Mouse (Mus musculus): ENCODE measurements at regions not wholly inside any gene's neighbourhood (a gene's known extent, or its start where the extent isn't known, plus 50 kb on each side); places are given as distances from the start of the nearest gene placed in this dataset.

DNA sequence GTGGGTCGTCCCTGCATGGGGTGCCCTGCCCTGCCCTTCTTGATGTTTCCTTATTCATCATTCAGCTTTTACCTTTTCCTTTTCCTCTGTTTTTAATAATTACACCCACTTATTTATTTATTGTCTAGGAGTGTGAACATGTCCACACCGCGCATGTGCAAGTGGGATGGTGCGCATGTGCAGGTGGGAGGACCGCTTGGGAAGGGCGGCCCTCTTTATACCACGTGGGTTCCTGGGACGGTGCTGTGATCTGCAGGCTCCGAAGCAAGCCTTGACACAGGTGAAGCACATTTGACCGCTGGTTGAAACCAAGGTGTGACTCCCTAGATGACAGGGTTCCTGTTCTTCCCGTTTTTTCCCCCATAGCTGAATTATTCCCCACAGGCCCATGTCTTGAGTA lies 60.0 kb downstream of the Syf2 start:
- Histone ChIP-seq H3K36me3 (ENCODE audit: insufficient read depth, low read length) (no peaks in the 10 kb centered on the region), H3K4me3 (replicated peaks; ENCODE audit: low read length) (no peak overlapping the region), H3K9me3 (ENCODE audit: low read length) (peaks cover 5% of the 10 kb centered on the region), H3K27me3 (ENCODE audit: insufficient read depth, low read length) (peaks cover 42% of the 10 kb centered on the region), H3K4me1 (replicated peaks; ENCODE audit: low read depth, low read length) (peaks cover 50% of the 10 kb centered on the region)
- TF ChIP-seq POU5F1 (IDR thresholded peaks at IDR 0.05; ENCODE audit: borderline replicate concordance, low read length) (no peak), NANOG (IDR thresholded peaks at IDR 0.05; ENCODE audit: borderline replicate concordance, low read length) (no peak), CTCF (conservative IDR thresholded peaks at IDR 0.05; ENCODE audit: low read length) (no peak)

DNA sequence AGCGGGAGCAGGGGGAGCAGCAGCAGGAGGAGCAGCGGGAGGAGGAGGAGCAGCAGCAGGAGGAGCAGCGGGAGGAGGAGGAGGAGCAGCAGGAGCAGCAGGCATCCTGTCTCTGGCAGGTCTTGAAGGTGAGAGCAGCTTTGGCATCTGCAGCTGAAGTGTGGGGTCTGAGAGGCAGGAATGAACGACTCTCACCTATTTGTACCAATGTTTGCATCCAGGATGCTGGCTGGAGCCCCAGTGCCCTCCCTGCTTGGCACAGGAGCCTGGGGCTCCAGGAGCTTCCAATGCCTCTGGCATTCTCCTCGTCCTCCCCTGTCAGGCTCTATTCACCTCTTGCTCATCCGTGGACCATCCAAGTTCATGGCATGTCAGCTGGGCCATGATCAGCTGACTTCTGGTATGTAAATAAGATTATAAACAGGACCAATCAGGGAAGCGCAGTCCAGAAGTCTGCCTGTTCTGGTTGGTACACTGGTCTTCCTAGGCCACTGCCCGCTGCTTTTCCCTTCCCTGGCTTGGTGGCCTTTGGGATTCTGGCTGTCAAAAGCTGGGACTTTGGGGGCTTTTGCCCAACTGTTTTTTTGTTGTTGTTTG lies 62.9 kb downstream of the Syf2 start:
- Histone ChIP-seq H3K9me3 (ENCODE audit: low read length) (peaks cover 5% of the 10 kb centered on the region), H3K4me1 (replicated peaks; ENCODE audit: low read depth, low read length) (peaks cover 32% of the 10 kb centered on the region), H3K36me3 (ENCODE audit: insufficient read depth, low read length) (no peaks in the 10 kb centered on the region), H3K27me3 (ENCODE audit: insufficient read depth, low read length) (peaks cover 49% of the 10 kb centered on the region), H3K4me3 (replicated peaks; ENCODE audit: low read length) (no peak overlapping the region)
- TF ChIP-seq POU5F1 (IDR thresholded peaks at IDR 0.05; ENCODE audit: borderline replicate concordance, low read length) = no peak
- no peak for TF ChIP-seq NANOG (IDR thresholded peaks at IDR 0.05; ENCODE audit: borderline replicate concordance, low read length)
- no peak for TF ChIP-seq CTCF (conservative IDR thresholded peaks at IDR 0.05; ENCODE audit: low read length)

DNA sequence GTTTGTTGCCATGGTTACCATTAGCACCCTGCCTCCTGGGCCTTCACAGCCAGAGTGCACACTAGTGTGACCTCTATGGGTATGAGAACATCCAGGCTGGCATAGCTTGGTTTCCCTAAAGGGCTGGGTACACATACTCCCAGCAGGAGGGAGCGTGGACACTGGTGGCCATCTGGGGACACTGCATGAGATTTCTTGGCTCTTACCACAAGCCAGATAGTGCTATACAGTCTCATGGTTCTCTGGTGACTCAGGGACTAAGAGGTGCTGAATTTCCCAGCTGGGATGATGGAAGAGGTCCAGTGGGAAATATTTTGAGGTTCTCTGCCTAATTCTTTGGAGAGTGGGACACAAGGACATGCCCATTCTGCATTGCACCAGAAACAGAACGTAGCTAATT lies 63.5 kb downstream of the Syf2 start:
- Histone ChIP-seq H3K4me3 (replicated peaks; ENCODE audit: low read length) (no peak overlapping the region), H3K4me1 (replicated peaks; ENCODE audit: low read depth, low read length) (peaks cover 36% of the 10 kb centered on the region), H3K9me3 (ENCODE audit: low read length) (peaks cover 5% of the 10 kb centered on the region), H3K27me3 (ENCODE audit: insufficient read depth, low read length) (peaks cover 44% of the 10 kb centered on the region), H3K36me3 (ENCODE audit: insufficient read depth, low read length) (no peaks in the 10 kb centered on the region)
- TF ChIP-seq NANOG (IDR thresholded peaks at IDR 0.05; ENCODE audit: borderline replicate concordance, low read length) (no peak), POU5F1 (IDR thresholded peaks at IDR 0.05; ENCODE audit: borderline replicate concordance, low read length) (no peak), CTCF (conservative IDR thresholded peaks at IDR 0.05; ENCODE audit: low read length) (no peak)

DNA sequence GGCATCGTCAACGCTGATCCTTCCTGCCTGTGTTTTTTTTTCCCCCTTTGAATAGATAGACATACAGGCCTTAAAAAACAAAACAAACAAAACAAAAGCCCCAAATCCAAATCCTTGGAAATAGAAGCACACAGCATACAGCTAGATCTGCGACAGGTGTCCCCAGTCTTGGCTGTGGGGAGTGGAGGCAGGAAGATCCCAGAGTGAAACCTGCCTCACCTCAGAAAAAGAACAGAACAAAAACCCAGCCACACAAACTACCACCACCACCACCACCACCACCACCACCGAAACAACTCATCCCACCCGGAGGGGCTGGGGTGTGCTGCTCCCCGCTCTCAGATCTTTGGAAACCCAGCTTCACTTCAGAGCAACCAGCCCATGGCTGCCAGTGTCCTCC lies 64.0 kb downstream of the Syf2 start:
- TF ChIP-seq POU5F1 (IDR thresholded peaks at IDR 0.05; ENCODE audit: borderline replicate concordance, low read length) = no peak
- TF ChIP-seq NANOG (IDR thresholded peaks at IDR 0.05; ENCODE audit: borderline replicate concordance, low read length) = no peak
- no peak for TF ChIP-seq CTCF (conservative IDR thresholded peaks at IDR 0.05; ENCODE audit: low read length)
- no peaks in the 10 kb centered on the region for H3K36me3 ChIP-seq (ENCODE audit: insufficient read depth, low read length)
- H3K4me1 ChIP-seq (replicated peaks; ENCODE audit: low read depth, low read length) = peaks cover 36% of the 10 kb centered on the region
- peaks cover 44% of the 10 kb centered on the region for H3K27me3 ChIP-seq (ENCODE audit: insufficient read depth, low read length)
- H3K4me3 ChIP-seq (replicated peaks; ENCODE audit: low read length) = peak overlapping the region; percentile 35; the same call in 1 of the 2 replicates
- H3K9me3 ChIP-seq (ENCODE audit: low read length) = peaks cover 5% of the 10 kb centered on the region

DNA sequence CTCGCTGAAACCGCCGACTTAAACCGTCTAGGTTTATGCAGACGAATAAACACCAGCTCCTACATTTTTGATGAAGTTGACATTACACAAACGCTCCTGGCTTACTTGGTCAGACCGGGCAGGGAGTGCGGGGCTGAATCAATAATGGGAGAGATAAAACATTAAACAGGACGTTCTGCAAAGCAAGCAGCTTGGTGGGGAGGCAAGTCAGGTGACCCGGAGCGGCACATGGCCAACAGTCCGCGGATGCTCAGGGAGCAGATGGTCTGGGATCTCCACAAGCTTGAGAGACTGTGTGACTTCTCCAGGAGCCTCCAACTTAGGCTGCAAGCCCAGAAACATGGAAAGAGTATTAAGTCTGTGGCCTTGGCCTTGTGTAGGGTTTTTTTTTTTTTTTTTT lies 64.4 kb downstream of the Syf2 start:
- Histone ChIP-seq H3K9me3 (ENCODE audit: low read length) (peaks cover 5% of the 10 kb centered on the region), H3K4me1 (replicated peaks; ENCODE audit: low read depth, low read length) (peaks cover 32% of the 10 kb centered on the region), H3K4me3 (replicated peaks; ENCODE audit: low read length) (peak overlapping the region; percentile 35; the same call in 1 of the 2 replicates), H3K36me3 (ENCODE audit: insufficient read depth, low read length) (no peaks in the 10 kb centered on the region), H3K27me3 (ENCODE audit: insufficient read depth, low read length) (peaks cover 44% of the 10 kb centered on the region)
- no peak for TF ChIP-seq POU5F1 (IDR thresholded peaks at IDR 0.05; ENCODE audit: borderline replicate concordance, low read length)
- no peak for TF ChIP-seq CTCF (conservative IDR thresholded peaks at IDR 0.05; ENCODE audit: low read length)
- TF ChIP-seq NANOG (IDR thresholded peaks at IDR 0.05; ENCODE audit: borderline replicate concordance, low read length) = no peak

DNA sequence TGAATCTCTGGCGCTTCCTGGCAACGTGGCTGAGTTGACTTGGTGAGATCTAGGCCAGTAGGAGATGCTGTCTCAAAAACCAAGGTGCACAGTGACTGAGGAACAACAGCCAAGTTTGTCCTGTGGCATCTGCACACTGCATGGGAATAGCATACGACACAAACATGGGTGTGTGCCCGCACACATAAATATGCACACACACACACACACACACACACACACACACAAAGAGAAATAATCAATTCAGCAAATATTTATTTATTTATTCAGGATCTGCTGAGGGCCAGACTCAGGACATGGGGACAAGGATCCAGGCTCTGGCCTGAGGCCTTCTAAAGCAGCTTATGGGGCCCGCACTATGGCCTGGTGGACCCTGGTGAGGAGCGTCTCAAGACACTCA lies 65.4 kb downstream of the Syf2 start:
- TF ChIP-seq CTCF (conservative IDR thresholded peaks at IDR 0.05; ENCODE audit: low read length) = no peak
- no peak for TF ChIP-seq NANOG (IDR thresholded peaks at IDR 0.05; ENCODE audit: borderline replicate concordance, low read length)
- no peak for TF ChIP-seq POU5F1 (IDR thresholded peaks at IDR 0.05; ENCODE audit: borderline replicate concordance, low read length)
- no peaks in the 10 kb centered on the region for H3K36me3 ChIP-seq (ENCODE audit: insufficient read depth, low read length)
- peaks cover 29% of the 10 kb centered on the region for H3K4me1 ChIP-seq (replicated peaks; ENCODE audit: low read depth, low read length)
- no peak overlapping the region for H3K4me3 ChIP-seq (replicated peaks; ENCODE audit: low read length)
- H3K27me3 ChIP-seq (ENCODE audit: insufficient read depth, low read length) = peaks cover 43% of the 10 kb centered on the region
- peaks cover 5% of the 10 kb centered on the region for H3K9me3 ChIP-seq (ENCODE audit: low read length)

DNA sequence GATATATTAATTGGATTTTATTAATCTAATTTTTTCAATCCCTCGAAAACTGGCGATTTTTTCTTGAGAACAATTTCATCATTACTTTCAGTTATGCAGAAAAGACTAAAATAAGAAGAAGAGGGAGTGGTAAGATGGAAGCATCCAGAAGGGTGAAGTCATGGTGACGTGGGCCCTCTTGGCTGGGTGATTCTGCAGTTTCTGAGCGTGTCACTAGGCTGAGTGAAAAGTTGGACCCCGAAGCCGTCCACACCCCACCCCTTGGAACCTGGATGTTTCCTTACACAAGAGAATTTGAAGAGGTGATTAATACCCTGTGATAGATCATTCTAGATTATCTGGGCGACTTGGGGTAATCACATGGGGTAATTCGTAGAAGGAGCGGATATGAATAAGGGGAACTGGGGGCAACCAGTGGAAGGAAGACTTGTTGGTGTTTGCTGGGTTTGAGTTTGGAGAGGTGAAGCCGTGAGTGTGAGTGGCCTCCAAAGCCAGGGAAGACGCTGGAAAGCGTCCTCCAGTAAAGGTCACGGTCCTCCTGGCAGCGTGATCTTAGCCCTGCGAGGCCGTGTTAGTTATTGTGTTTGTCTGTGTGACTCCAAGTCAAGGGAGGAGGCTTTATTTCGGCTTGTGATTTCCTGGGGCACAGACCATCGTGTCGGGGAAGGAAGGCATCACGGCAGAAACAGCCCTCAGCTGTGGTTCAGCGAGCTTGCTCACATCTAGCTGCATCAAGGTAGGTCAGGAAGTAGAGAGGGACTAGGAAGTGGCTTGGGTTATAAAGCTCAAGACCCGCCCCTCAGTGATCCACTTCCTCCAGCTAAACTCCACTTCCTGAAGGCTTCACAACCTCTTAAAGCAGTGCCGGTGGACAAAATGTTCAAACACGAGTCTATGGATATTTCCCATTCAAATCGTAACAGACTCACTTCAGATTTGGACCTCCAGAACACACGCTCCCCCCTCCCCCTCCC lies 67.0 kb downstream of the Syf2 start:
- no peak for TF ChIP-seq NANOG (IDR thresholded peaks at IDR 0.05; ENCODE audit: borderline replicate concordance, low read length)
- no peak for TF ChIP-seq CTCF (conservative IDR thresholded peaks at IDR 0.05; ENCODE audit: low read length)
- no peak for TF ChIP-seq POU5F1 (IDR thresholded peaks at IDR 0.05; ENCODE audit: borderline replicate concordance, low read length)
- Histone ChIP-seq H3K9me3 (ENCODE audit: low read length) (no peaks in the 10 kb centered on the region), H3K4me1 (replicated peaks; ENCODE audit: low read depth, low read length) (peaks cover 35% of the 10 kb centered on the region)

DNA sequence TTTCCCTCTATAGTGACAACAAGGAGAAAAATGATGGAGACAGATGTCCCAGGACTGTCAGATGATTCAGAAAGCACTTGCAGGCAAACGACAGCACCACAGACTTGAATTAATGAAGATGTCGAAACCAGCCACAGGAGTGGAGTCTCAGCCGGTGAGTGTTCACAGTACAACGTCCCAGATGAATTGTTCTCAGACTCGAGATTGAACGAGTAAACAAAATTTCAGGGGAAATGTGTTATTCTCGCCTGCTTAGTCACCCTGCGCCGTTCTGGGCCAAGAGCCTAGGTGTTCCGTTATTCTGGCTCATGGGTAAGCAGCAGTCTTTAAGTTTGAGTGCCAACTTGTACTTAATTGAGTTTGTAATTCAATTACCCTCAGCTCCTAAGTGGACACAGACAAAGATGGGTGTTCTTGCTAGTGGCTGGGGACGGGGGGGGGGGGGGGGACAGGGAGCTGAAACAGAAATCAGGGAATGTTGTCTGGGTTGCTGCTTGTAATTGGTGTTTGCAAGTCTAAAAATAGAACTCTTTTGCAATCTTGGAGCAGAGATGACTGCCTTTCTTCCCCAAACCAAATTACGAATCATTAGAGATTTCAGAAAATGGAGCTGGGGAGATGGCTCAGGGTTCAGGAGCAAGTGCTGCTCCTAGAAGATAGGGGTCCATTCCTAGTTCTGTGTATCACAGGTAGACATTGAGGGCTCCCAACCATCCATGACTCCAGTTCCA lies 68.4 kb downstream of the Syf2 start:
- Histone ChIP-seq H3K4me3 (replicated peaks; ENCODE audit: low read length) (no peak overlapping the region), H3K4me1 (replicated peaks; ENCODE audit: low read depth, low read length) (peaks cover 34% of the 10 kb centered on the region), H3K9me3 (ENCODE audit: low read length) (no peaks in the 10 kb centered on the region), H3K27me3 (ENCODE audit: insufficient read depth, low read length) (peaks cover 15% of the 10 kb centered on the region; the same call in 1 of the 2 replicates), H3K36me3 (ENCODE audit: insufficient read depth, low read length) (no peaks in the 10 kb centered on the region)
- TF ChIP-seq CTCF (conservative IDR thresholded peaks at IDR 0.05; ENCODE audit: low read length) (no peak), NANOG (IDR thresholded peaks at IDR 0.05; ENCODE audit: borderline replicate concordance, low read length) (no peak), POU5F1 (IDR thresholded peaks at IDR 0.05; ENCODE audit: borderline replicate concordance, low read length) (no peak)

More for the DNA sequence above, 67.0 kb downstream of the Syf2 start:
- 0 out of 2 replicates have a peak overlapping the region, but pooled peaks have one; percentile 10 for H3K4me3 ChIP-seq (replicated peaks; ENCODE audit: low read length)
- H3K36me3 ChIP-seq (ENCODE audit: insufficient read depth, low read length) = no peaks in the 10 kb centered on the region
- H3K27me3 ChIP-seq (ENCODE audit: insufficient read depth, low read length) = peaks cover 27% of the 10 kb centered on the region
